Mouse (Mus musculus) right cerebral cortex, postnatal 4 days (tissue): ENCODE results near the gene Pald1.
A peak's percentile ranks its signal among the peaks of the same experiment; 100 is the strongest.

Experiments used
- DNase-seq: peaks from one replicate; pipeline ENCODE4 v3.0.0-alpha.2; 2022

Pald1 gene

DNA sequence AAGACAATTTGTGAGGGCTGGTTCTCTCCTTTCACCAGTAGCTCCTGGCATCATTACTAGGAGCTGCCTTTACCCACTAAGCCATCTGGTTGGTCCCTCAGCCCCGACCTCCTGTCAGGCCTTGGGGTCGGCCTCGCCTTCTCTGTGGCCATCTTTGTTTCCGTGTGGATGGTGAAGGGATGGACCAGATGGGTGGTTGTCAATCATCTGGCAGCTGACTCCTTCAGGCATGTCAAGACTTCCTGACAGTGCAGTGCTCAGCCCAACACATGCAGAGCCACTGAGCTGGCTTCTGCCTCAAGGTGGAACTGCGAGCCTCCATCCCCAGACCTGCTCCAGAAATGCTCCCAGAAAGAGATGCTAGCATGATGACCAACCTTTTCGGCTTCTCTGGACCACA, 18.9 kb downstream of the Pald1 start:
- no peak for DNase-seq

- no peak for DNase-seq
Observed at GRCm38 (mm10) chr10:61362992-61363391, 20.3 kb downstream of the Pald1 start.

DNA sequence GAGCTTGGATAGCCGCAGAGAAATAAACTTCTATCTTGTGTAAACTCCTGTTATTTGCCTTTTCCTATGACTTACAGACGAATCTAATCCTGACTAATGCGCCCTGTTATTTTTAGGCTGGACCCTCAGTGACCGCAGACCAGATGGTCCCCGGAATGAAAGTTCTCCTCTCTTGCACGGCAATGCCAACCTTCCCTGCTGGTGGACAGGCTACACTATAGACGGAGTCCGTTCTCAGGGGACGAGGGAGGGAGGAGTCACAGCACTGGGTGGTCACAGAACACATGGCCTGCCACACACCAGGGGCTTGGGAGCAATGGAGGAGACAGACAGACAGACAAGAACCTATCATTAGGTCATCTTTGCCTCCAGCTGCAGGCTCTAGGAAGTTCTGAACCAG, 20.8 kb downstream of the Pald1 start:
- DNase-seq, result no peak

DNA sequence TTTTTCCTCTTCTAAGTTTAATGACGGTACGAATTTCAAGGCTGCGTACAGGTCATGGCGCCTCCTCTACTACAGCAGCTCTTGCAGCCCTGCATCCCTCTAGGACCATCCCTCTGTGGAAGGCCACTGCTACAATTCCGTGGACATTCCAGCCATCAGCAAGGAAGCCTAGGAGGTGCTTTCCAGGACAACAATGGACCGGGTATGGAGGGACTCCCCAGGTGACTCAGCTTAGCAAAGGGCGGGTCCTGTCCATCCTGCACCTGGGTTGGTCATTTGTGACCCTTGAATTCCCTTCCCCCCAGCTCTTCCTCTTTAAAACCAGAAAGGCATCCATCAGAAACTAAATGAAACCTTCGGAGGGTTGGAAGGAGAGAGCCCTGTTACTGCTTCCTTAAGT, 22.7 kb downstream of the Pald1 start:
- no peak for DNase-seq

DNA sequence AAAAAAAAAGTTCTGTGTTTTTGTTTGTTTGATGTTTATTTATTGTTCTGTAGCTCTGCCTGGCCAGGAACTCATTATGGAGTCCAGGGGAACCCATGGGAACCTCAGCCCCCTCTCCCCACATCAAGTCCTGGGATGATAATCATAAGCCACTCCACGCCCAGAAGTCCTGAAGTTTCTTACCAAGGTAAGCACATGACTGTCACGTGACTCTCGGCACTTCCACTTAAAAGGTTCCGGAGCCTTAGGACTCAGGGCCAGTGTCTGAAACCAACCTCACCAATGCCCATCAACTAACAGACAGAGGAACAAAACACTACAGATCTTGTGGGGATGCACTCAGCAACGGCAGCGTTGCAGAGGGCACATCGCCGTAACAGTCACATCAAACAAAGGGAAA, 23.9 kb downstream of the Pald1 start:
- no peak for DNase-seq

- no peak for DNase-seq
Observed at GRCm38 (mm10) chr10:61357658-61358057, 25.7 kb downstream of the Pald1 start.

- DNase-seq, result no peak
Observed at GRCm38 (mm10) chr10:61356568-61356967, 26.8 kb downstream of the Pald1 start.

- DNase-seq, result no peak
Observed at GRCm38 (mm10) chr10:61356095-61356494, 27.2 kb downstream of the Pald1 start.

GRCm38 (mm10) chr10:61355611-61356010, 27.7 kb downstream of the Pald1 start:
- DNase-seq, result no peak

- DNase-seq, result no peak
Observed at GRCm38 (mm10) chr10:61351216-61351615, 32.1 kb downstream of the Pald1 start.

DNA sequence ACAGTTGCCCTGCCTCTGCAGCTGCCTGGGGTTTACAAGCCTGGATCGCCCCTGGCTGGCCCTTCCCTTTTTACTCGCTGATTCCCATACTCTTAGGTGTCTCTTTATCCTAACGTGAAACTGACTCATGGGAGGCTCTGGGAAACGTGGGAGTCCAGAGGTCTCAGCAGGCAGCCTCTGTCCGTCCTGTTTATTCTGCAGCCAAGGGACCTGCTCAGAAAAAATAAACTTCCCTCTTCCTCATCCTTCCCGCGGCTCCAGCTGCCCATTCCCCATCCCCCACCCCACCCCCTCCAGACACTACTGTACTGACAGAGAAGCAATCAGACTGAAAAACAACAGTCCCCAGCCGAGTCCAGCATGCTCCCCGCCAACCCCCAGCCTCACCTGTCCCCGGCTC, 37.0 kb downstream of the Pald1 start:
- DNase-seq, result no peak

GRCm38 (mm10) chr10:61345179-61345578, 38.2 kb downstream of the Pald1 start:
- no peak for DNase-seq

GRCm38 (mm10) chr10:61343950-61344349, 39.4 kb downstream of the Pald1 start:
- DNase-seq, result peak; percentile 74

DNA sequence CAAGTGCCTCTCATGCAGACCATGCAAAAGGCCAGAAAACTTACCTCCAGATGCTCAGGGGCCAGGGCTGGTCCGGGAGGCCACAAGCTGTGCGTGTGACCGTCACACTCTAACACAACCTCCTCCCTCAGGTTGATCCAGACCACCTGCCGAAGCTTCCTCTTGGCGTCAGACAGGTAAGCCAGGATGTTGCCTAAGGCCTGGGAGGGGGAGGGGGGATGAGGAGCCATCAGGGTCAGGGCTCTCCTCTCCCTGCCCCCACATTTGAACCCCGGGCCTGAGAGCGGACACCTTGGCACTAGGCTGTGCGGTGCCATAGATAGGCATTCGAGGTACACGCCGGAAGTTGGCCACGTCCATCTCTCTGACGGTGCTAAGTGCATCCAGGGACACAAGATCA, 40.6 kb downstream of the Pald1 start:
- DNase-seq, result no peak

DNA sequence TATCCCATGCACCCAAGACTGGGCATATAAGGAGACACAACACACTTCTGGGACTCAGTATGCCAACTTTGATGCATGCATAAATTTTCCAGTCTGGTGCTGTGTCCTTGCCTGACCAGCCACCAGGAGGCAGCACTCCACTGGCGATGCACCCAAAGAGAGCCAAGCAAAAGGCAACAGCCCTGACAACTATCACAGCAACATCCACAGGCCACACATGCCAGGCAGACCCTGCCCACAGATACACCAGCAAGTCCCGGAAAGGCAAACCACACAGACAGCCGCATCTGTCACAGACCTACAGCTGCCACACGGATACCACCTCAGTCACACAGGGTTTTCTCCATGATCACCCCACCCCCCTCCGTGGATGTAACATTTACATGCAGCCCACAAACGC, 41.8 kb downstream of the Pald1 start:
- peak; percentile 90 for DNase-seq

- DNase-seq, result no peak
Observed at GRCm38 (mm10) chr10:61341045-61341444, 42.3 kb downstream of the Pald1 start.

DNA sequence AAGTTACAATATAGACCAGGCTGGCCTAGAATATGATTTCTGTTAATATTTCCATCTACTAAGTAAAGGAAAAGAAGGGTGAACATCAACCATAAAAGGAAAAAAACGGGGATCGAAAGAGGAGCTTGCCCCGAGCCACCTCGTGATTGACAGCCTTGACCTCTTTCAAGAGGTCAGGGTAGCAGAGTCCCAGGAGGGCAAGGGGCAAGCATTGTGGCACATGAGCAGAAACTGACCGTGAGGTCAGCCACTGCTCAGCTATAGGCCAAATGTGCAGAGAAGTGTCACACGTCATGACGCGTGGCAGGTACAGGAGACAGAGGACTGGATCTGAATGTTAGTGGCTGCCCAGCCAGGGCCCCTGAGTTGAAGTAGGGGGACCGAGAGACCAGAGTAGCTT, 43.1 kb downstream of the Pald1 start:
- DNase-seq, result no peak

GRCm38 (mm10) chr10:61339216-61339615, 44.1 kb downstream of the Pald1 start:
- no peak for DNase-seq

DNA sequence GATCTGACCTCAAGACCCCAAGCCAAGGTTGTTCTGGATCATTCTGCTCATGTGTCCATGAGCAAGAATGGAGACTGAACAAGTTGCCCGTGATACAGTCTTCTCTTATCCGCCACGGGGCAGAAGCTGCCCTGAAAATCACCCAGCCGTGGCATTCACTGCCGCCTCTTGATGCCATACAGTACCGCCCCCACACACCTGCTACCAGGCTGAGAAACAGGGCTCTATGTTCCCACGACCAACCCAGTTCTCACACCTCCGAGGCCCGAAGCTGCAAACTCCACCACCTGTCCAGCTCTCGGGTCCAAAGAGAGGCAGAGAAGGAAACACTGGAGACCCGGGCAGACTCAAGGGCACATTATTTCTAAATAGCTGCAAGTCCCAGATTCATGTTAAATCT, 45.7 kb downstream of the Pald1 start:
- no peak for DNase-seq

DNA sequence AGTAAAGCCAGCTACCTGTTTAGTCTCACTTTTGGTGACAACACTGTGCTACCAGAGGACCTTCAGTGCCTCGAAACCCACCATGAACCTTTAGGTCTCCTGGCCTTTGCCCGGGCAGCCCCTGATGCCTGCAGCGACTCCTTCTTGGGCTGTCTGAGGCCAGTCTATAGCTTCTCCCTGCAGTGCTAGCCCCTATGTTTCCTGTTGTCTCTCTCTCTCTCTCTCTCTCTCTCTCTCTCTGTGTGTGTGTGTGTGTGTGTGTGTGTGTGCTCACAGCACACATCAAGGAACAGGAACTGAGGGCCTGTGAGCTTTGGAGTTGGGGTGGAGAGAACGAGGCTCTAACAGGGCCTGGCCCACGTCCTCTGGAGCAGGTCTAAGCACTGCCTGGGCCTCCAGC, 46.7 kb downstream of the Pald1 start:
- no peak for DNase-seq

- DNase-seq, result peak; percentile 98
Observed at GRCm38 (mm10) chr10:61336137-61336536, 47.2 kb downstream of the Pald1 start.

DNA sequence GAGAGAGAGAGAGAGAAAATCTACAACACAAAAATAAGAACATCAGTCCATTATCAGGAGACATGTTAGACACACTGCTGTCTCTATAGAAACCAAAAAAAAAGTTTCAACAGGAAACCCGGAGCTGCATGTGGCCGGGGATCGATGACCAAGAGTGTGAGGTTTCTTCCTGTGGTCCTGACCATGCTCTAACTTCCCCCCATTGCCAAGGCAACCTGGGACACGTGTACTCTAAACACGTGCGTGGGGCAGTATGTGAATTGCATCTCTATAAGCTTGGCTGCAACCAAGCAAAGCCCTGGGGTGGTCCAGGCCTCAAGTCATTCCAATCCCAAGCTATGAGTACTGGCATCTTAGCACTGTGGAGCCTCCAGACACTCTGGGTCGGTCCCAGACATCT, 48.8 kb downstream of the Pald1 start:
- no peak for DNase-seq

DNA sequence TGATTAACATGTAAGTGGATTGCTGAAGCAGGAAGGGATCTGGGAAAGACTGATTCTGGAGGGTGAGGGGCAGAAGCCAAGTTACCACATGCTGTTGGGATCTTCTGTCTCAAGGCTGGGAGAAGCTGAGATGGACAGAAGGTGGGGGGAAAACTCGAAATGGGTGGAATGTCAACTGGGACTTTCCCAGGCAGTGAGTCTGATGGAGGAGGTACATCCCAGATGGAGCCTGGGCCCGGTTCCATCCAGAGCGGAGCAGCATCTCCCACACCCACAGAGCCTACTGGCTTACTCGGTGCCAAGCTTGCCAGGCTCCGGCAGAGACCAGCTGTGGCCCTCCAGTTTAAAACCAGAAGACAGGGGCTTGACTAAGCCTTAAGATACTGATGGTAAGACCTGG, 52.3 kb downstream of the Pald1 start:
- DNase-seq, result peak; percentile 63

DNA sequence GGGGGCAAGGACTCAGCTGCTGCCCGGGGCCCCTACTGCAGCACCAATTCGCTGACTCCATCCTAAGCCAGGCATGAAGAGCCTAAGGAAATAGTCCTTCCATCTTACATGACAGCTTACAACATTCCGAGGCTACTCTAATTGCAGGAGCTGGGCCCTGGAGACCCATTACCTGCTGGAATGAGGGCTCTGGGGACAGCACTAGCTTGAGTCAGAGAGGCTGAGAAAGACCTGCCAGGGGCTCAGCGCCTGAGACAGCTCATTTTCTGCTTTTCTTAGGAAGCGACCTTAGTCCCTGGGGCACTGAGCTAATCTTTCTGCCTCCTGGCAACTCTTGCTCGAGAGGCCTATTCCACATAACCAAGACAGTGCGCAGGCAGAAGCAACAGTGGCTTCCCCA, 54.4 kb downstream of the Pald1 start:
- DNase-seq, result no peak

- no peak for DNase-seq
Observed at GRCm38 (mm10) chr10:61327545-61327944, 55.8 kb downstream of the Pald1 start.

DNA sequence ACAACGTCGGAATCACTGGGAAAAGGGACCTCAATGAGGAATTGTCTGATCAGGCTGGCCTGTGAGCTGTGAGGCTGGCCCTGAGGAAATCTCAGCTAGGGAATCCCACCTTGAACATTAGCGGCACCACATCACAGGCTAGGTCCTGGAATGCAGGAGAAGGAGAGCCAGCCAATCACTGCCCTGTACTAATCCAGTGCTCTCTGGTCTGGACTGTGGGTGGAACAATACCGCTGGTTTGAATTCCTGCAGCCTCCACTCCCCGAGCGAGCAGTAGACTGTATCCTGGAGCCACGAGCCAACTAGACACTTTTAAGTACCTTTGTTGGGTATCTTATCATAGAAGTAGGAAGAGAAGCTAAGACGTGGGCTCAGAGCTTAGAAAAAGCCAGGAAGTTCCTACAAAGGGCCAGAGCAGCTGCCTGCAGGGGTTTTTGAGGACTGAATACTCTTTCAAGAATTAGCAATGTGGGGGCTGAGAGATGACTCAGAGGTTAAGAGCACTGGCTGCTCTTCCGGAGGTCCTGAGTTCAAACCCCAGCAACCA, 57.5 kb downstream of the Pald1 start:
- no peak for DNase-seq
